8 mouse cellular contexts compared by ENCODE assay signal in the genomic region with DNA sequence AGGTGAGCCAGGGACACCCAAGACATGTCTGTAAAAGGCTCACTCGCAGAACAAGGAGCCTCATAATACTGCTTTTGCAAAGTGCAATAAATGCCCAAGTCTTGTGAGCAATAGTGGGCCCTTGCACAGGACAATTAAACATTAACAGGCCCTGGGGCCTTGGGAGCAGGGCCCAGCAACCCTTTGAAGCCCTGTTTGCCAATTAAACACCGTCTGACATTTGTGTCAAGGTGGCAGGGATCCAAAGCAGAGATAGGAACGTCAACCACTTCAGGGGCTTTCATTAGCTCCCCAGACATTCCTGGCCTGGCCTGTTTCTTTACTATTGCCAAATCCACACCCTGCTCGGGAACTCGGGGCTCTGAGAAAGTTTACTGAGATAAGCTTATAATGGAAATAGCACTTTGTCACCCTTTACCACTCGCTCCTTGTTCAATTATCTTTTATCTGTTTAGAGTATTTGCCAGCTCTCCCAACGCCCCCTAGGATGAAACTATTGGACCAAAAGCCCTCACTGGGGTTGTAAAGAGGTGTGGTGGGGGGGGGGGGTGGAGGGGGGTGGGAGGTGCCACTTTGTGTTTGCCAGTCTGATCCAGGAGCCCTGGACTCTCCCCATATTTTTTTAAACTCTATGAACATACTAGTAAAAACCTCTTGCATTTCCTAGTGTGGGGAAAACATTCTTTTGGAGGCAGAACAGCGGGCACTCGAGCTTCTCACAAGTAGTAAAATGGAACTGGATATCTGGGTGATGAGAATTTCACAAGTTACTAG.
DNase-seq lines count a peak whose midpoint lies in the region; ATAC-seq and TF ChIP-seq lines count a peak whose summit lies in the region.
"Had no signal": no experiment of that assay in that cellular context is flagged by ENCODE, and none has a peak within 500 bp of the region (broad histone marks: within the 10 kb centered on the region; RNA-seq: fewer than 3 reads in every experiment).

No protein-coding gene starts in this region.

- H3K4me3 ChIP-seq in forebrain, embryonic 13.5 days, result no peak overlapping the region
- H3K4me3 ChIP-seq in kidney, adult 2 months (ENCODE audit: insufficient read depth, low read depth, low read length), result no peak overlapping the region
- H3K4me3 ChIP-seq in liver, postnatal 0 days (ENCODE audit: low read depth, low read length), result no peak overlapping the region

- TF ChIP-seq EP300 in liver, postnatal 0 days (IDR thresholded peaks at IDR 0.05; ENCODE audit: low read depth), result no peak

- no peak overlapping the region for H3K9ac ChIP-seq in forebrain, embryonic 13.5 days
- no peak overlapping the region for H3K9ac ChIP-seq in liver, postnatal 0 days (replicated peaks)

- H3K4me2 ChIP-seq in forebrain, embryonic 13.5 days, result no peak overlapping the region
- H3K4me2 ChIP-seq in liver, postnatal 0 days (ENCODE audit: low read depth, low read length), result no peak overlapping the region

- H3K4me1 ChIP-seq in forebrain, embryonic 13.5 days, result peaks cover 32% of the 10 kb centered on the region
- no peaks in the 10 kb centered on the region for H3K4me1 ChIP-seq in kidney, adult 2 months (ENCODE audit: control insufficient read depth, insufficient read depth, low read length)
- peaks cover 12% of the 10 kb centered on the region; the same call in 1 of the 2 replicates for H3K4me1 ChIP-seq in liver, postnatal 0 days (ENCODE audit: insufficient read depth)

- no peaks in the 10 kb centered on the region for H3K36me3 ChIP-seq in forebrain, embryonic 13.5 days (ENCODE audit: poor library complexity, severe bottlenecking)
- H3K36me3 ChIP-seq in kidney, adult 2 months (ENCODE audit: control insufficient read depth, insufficient read depth, low read length), result no peaks in the 10 kb centered on the region
- H3K36me3 ChIP-seq in liver, postnatal 0 days (replicated peaks; ENCODE audit: insufficient read depth, low read length), result no peaks in the 10 kb centered on the region

- no peak for TF ChIP-seq CTCF in kidney, adult 2 months (conservative IDR thresholded peaks at IDR 0.05; ENCODE audit: insufficient read depth, insufficient read length, low read depth, low read length)
- TF ChIP-seq CTCF in liver, postnatal 0 days (IDR thresholded peaks at IDR 0.05; ENCODE audit: low read depth), result no peak

- 32% methylated on average over 9 of the region's 9 CpGs for WGBS in forebrain, embryonic 13.5 days
- 32% methylated on average over 9 of the region's 9 CpGs for WGBS in kidney, adult 2 months
- 37% methylated on average over 9 of the region's 9 CpGs for WGBS in liver, postnatal 0 days (ENCODE audit: insufficient replicate concordance)

- H3K27me3 ChIP-seq in forebrain, embryonic 13.5 days, result no peaks in the 10 kb centered on the region
- no peaks in the 10 kb centered on the region for H3K27me3 ChIP-seq in kidney, adult 2 months (replicated peaks; ENCODE audit: control insufficient read depth, insufficient read depth, low read length)
- H3K27me3 ChIP-seq in liver, postnatal 0 days (ENCODE audit: insufficient read depth, low read length), result no peaks in the 10 kb centered on the region

- H3K27ac ChIP-seq in forebrain, embryonic 13.5 days, result peak overlapping the region; percentile 49
- no peak overlapping the region; the same call in 1 of the 2 replicates for H3K27ac ChIP-seq in kidney, adult 2 months (ENCODE audit: insufficient read depth, low read depth, low read length)
- H3K27ac ChIP-seq in liver, postnatal 0 days (ENCODE audit: low read depth), result no peak overlapping the region

- ATAC-seq in forebrain, embryonic 13.5 days, result peak; percentile 72
- ATAC-seq in liver, postnatal 0 days, result peak; percentile 56; the same call in 1 of the 2 replicates

- TF ChIP-seq POLR2A in kidney, adult 2 months (IDR thresholded peaks at IDR 0.05; ENCODE audit: low read depth, low read length), result no peak

- DNase-seq in embryo, embryonic 11 days, result peak; percentile 19
- DNase-seq in kidney, adult 2 months, result peak; percentile 87
- DNase-seq in liver, postnatal 0 days, result peak; percentile 42
- no peak for DNase-seq in right cerebral cortex, postnatal 25 days
- no peak for DNase-seq in left cerebral cortex, adult 11 months (ENCODE audit: low spot score)
- no peak for DNase-seq in frontal cortex, postnatal 36 days (ENCODE audit: low spot score in 2 of 2)
- DNase-seq: gastrocnemius, postnatal 10 days had no signal

- no peaks in the 10 kb centered on the region for H3K9me3 ChIP-seq in forebrain, embryonic 13.5 days (replicated peaks)
- no peaks in the 10 kb centered on the region for H3K9me3 ChIP-seq in liver, postnatal 0 days (ENCODE audit: low read length)

Comparison
In these comparisons a context has a peak if more than half of its experiments do, and no peak if none do; other contexts are left out.
1. DNase-seq: peak in embryo, embryonic 11 days (single experiment), kidney, adult 2 months (single experiment) and liver, postnatal 0 days (single experiment); none in right cerebral cortex, postnatal 25 days (single experiment), left cerebral cortex, adult 11 months (single experiment) and frontal cortex, postnatal 36 days (0 of 2).